Mouse (Mus musculus) heart, embryonic 12.5 days (tissue): ENCODE results near the gene Gm10134. TPM values are rescaled to one million over a fixed set of nuclear protein-coding genes. Genes with fewer than 3 reads are reported as not detected.

Experiments
- ATAC-seq: fragments of 200-750 bp; cut with Nextera tagmentation; 2 replicates; pipeline ENCODE4 v1.8.0; 2017; ENCODE audit warnings: moderate TSS enrichment, moderate library complexity; ENCODE audit not compliant: insufficient number of reproducible peaks, low FRiP score
- H3K27ac ChIP-seq: fragments of 300-500 bp; sonication (generic); 2 replicates; pipeline ENCODE4 v1.5.1; 2016; ENCODE audit warnings: mild to moderate bottlenecking, moderate library complexity; ENCODE audit not compliant: poor library complexity, severe bottlenecking
- H3K27me3 ChIP-seq: fragments of 300-500 bp; sonication (generic); replicated peaks from 2 replicates; pipeline ENCODE4 v1.6.1; 2016; ENCODE audit warnings: mild to moderate bottlenecking, moderate library complexity
- H3K36me3 ChIP-seq: fragments of 300-500 bp; sonication (generic); 2 replicates; pipeline ENCODE4 v1.6.1; 2016; ENCODE audit warnings: mild to moderate bottlenecking, moderate library complexity
- H3K4me1 ChIP-seq: fragments of 300-500 bp; sonication (generic); replicated peaks from 2 replicates; pipeline ENCODE4 v1.6.1; 2016; ENCODE audit warnings: mild to moderate bottlenecking
- H3K4me2 ChIP-seq: fragments of 300-500 bp; sonication (generic); 2 replicates; pipeline ENCODE4 v1.6.1; 2016; ENCODE audit warnings: mild to moderate bottlenecking, moderate library complexity
- H3K4me3 ChIP-seq: fragments of 300-500 bp; sonication (generic); 2 replicates; pipeline ENCODE4 v1.5.1; 2016; ENCODE audit warnings: mild to moderate bottlenecking
- H3K9ac ChIP-seq: fragments of 300-500 bp; sonication (generic); 2 replicates; pipeline ENCODE4 v1.6.1; 2016; ENCODE audit warnings: mild to moderate bottlenecking, moderate library complexity
- H3K9me3 ChIP-seq: fragments of 300-500 bp; sonication (generic); replicated peaks from 2 replicates; pipeline ENCODE4 v1.6.1; 2016; ENCODE audit warnings: mild to moderate bottlenecking, moderate library complexity
- WGBS: fragments of 180-500 bp; shearing (Covaris S2); methylation state at CpG from one replicate; pipeline ENCODE4 v1.1.7; 2016; 5-methylcytosine and 5-hydroxymethylcytosine counted together
- polyA plus RNA-seq: library from polyadenylated mRNA; unstranded; fragments of >200 nt; fragmentation: Nextera tagmentation; extraction: Ambion mirVana; gene quantifications from 2 replicates; pipeline ENCODE4 v1.2.1, GENCODE M21; 2016

Gm10134 gene
- polyA plus RNA-seq, 1 experiment from 2014 or later, result not detected

GRCm38 (mm10) chr2:28524406-28524805 is 18.5 kb downstream of the Gm10134 start:
- 84% methylated on average over 10 of the region's 10 CpGs for whole genome bisulfite sequencing
- no peak overlapping the region for H3K4me3 ChIP-seq
- ATAC-seq, result no peak
- peaks cover 38% of the 10 kb centered on the region for H3K4me1 ChIP-seq
- no peak overlapping the region for H3K9ac ChIP-seq
- H3K4me2 ChIP-seq, result no peak overlapping the region
- no peaks in the 10 kb centered on the region for H3K27me3 ChIP-seq
- H3K9me3 ChIP-seq, result no peaks in the 10 kb centered on the region
- no peaks in the 10 kb centered on the region for H3K36me3 ChIP-seq
- peak overlapping the region; percentile 67; the same call in 1 of the 2 replicates for H3K27ac ChIP-seq

- Histone ChIP-seq H3K27ac (peak overlapping the region; percentile 67), H3K4me1 (peaks cover 41% of the 10 kb centered on the region), H3K4me2 (peak overlapping the region; percentile 17), H3K27me3 (no peaks in the 10 kb centered on the region), H3K9me3 (no peaks in the 10 kb centered on the region), H3K36me3 (no peaks in the 10 kb centered on the region), H3K4me3 (no peak overlapping the region), H3K9ac (peak overlapping the region; percentile 9; the same call in 1 of the 2 replicates)
- peak; percentile 91 for ATAC-seq
- 19% methylated on average over 11 of the region's 11 CpGs for WGBS
Observed at GRCm38 (mm10) chr2:28525219-28525942, 19.5 kb downstream of the Gm10134 start.

GRCm38 (mm10) chr2:28525943-28526876 is 20.3 kb downstream of the Gm10134 start:
- peaks cover 41% of the 10 kb centered on the region for H3K4me1 ChIP-seq
- H3K36me3 ChIP-seq, result no peaks in the 10 kb centered on the region
- H3K9me3 ChIP-seq, result no peaks in the 10 kb centered on the region
- peak overlapping the region; percentile 67 for H3K27ac ChIP-seq
- H3K27me3 ChIP-seq, result no peaks in the 10 kb centered on the region
- WGBS, result 47% methylated on average over 12 of the region's 12 CpGs
- peak overlapping the region; percentile 17; the same call in 1 of the 2 replicates for H3K4me2 ChIP-seq
- H3K4me3 ChIP-seq, result no peak overlapping the region
- ATAC-seq, result no peak
- peak overlapping the region; percentile 9; the same call in 1 of the 2 replicates for H3K9ac ChIP-seq

- Histone ChIP-seq H3K27ac (no peak overlapping the region), H3K4me1 (peaks cover 53% of the 10 kb centered on the region), H3K9ac (no peak overlapping the region), H3K4me2 (no peak overlapping the region), H3K9me3 (no peaks in the 10 kb centered on the region), H3K4me3 (no peak overlapping the region), H3K27me3 (no peaks in the 10 kb centered on the region), H3K36me3 (no peaks in the 10 kb centered on the region)
- 78% methylated on average over 20 of the region's 20 CpGs for WGBS
- ATAC-seq, result no peak
Observed at GRCm38 (mm10) chr2:28527436-28528353, 21.8 kb downstream of the Gm10134 start.

- WGBS, result 81% methylated on average over 7 of the region's 7 CpGs
- H3K4me3 ChIP-seq, result no peak overlapping the region
- ATAC-seq, result no peak
- H3K27ac ChIP-seq, result no peak overlapping the region
- no peaks in the 10 kb centered on the region for H3K36me3 ChIP-seq
- H3K9me3 ChIP-seq, result no peaks in the 10 kb centered on the region
- no peak overlapping the region for H3K9ac ChIP-seq
- H3K4me2 ChIP-seq, result no peak overlapping the region
- H3K4me1 ChIP-seq, result peaks cover 56% of the 10 kb centered on the region
- no peaks in the 10 kb centered on the region for H3K27me3 ChIP-seq
Observed at GRCm38 (mm10) chr2:28528354-28528730, 22.4 kb downstream of the Gm10134 start.

- Histone ChIP-seq H3K9ac (no peak overlapping the region), H3K36me3 (no peaks in the 10 kb centered on the region), H3K9me3 (no peaks in the 10 kb centered on the region), H3K4me3 (no peak overlapping the region), H3K4me2 (no peak overlapping the region), H3K27me3 (no peaks in the 10 kb centered on the region), H3K4me1 (peaks cover 56% of the 10 kb centered on the region), H3K27ac (no peak overlapping the region)
- no peak for ATAC-seq
- WGBS, result 73% methylated on average over 4 of the region's 4 CpGs
Observed at GRCm38 (mm10) chr2:28529856-28530255, 24.0 kb downstream of the Gm10134 start.

GRCm38 (mm10) chr2:28530311-28530710 is 24.4 kb downstream of the Gm10134 start:
- no peak overlapping the region for H3K4me2 ChIP-seq
- no peaks in the 10 kb centered on the region for H3K36me3 ChIP-seq
- no peak overlapping the region for H3K27ac ChIP-seq
- H3K9me3 ChIP-seq, result no peaks in the 10 kb centered on the region
- WGBS, result 68% methylated on average over 7 of the region's 7 CpGs
- no peak for ATAC-seq
- no peaks in the 10 kb centered on the region for H3K27me3 ChIP-seq
- peaks cover 56% of the 10 kb centered on the region for H3K4me1 ChIP-seq
- H3K9ac ChIP-seq, result no peak overlapping the region
- H3K4me3 ChIP-seq, result no peak overlapping the region

GRCm38 (mm10) chr2:28532938-28533771 is 27.3 kb downstream of the Gm10134 start:
- H3K9ac ChIP-seq, result peak overlapping the region; percentile 91
- peak overlapping the region; percentile 79 for H3K27ac ChIP-seq
- peak overlapping the region; percentile 83 for H3K4me3 ChIP-seq
- peak; percentile 90 for ATAC-seq
- no peaks in the 10 kb centered on the region for H3K9me3 ChIP-seq
- peak overlapping the region; percentile 87 for H3K4me2 ChIP-seq
- peaks cover 60% of the 10 kb centered on the region for H3K4me1 ChIP-seq
- H3K36me3 ChIP-seq, result no peaks in the 10 kb centered on the region
- WGBS, result 3% methylated on average over 49 of the region's 49 CpGs
- no peaks in the 10 kb centered on the region for H3K27me3 ChIP-seq

GRCm38 (mm10) chr2:28533901-28534435 is 28.1 kb downstream of the Gm10134 start:
- WGBS, result 67% methylated on average over 7 of the region's 7 CpGs
- H3K27me3 ChIP-seq, result no peaks in the 10 kb centered on the region
- no peaks in the 10 kb centered on the region for H3K36me3 ChIP-seq
- ATAC-seq, result no peak
- peak overlapping the region; percentile 79 for H3K27ac ChIP-seq
- H3K4me2 ChIP-seq, result peak overlapping the region; percentile 87
- peak overlapping the region; percentile 91 for H3K9ac ChIP-seq
- no peaks in the 10 kb centered on the region for H3K9me3 ChIP-seq
- H3K4me3 ChIP-seq, result peak overlapping the region; percentile 83
- H3K4me1 ChIP-seq, result peaks cover 68% of the 10 kb centered on the region
